Comparison of ENCODE assay signal across 30 mouse cellular contexts in the genomic region with DNA sequence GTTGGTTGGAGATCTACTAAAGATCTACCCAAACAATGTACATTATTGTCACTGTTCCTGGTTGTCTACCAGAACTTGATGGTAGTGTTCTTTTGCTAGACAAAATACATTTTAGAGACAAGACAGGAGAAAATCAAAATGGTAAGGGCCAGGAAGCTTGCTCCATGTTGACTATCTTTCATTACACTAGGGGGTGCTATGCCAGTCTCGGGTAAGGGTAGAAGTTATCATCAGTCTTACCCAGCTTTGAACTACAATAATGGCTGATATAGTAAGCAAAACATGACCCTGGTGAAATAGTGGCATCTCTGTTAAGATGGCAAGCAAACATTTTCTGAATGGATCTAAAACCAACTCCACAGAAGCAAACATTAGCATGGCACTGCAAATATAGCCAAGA. TPM values are rescaled to one million over a fixed set of nuclear protein-coding genes. Genes with fewer than 3 reads are reported as not detected.
DNase-seq lines count a peak whose midpoint lies in the region; ATAC-seq and TF ChIP-seq lines count a peak whose summit lies in the region.
"Had no signal": no experiment of that assay in that cellular context is flagged by ENCODE, and none has a peak within 500 bp of the region (broad histone marks: within the 10 kb centered on the region; RNA-seq: fewer than 3 reads in every experiment).

No protein-coding gene starts in this region.

- H3K4me1 ChIP-seq in CH12.LX (ENCODE audit: control insufficient read depth in 1 of 2, insufficient read depth in 2 of 2) = no peaks in the 10 kb centered on the region
- no peaks in the 10 kb centered on the region for H3K4me1 ChIP-seq in stomach, postnatal 0 days (replicated peaks; ENCODE audit: control insufficient read depth, insufficient read depth)
- H3K4me1 ChIP-seq: embryonic facial prominence, embryonic 13.5 days; embryonic facial prominence, embryonic 15.5 days; forebrain, embryonic 10.5 days; forebrain, embryonic 12.5 days had no signal

- in situ Hi-C loops in CH12.LX (cut with MboI; ENCODE audit: low pct_ligation_motif_present, low pct_unique_long_range_greater_than_20kb, low sequenced_read_pairs) = no loop called here
- in situ Hi-C loops in Patski (cut with MboI; ENCODE audit: low pct_unique_long_range_greater_than_20kb) = no loop called here

- DNase-seq in CH12.LX (ENCODE audit: extremely low read depth) = peak; percentile 1
- no peak for DNase-seq in Patski (ENCODE audit: low read depth, low spot score)
- DNase-seq in stomach, postnatal 0 days (ENCODE audit: low spot score) = no peak
- DNase-seq in embryo, embryonic 10 days (ENCODE audit: low spot score) = no peak
- no peak for DNase-seq in kidney, postnatal 25 days
- DNase-seq: adrenal gland, adult 8-10 months; adrenal gland, postnatal 14 days; adrenal gland, postnatal 36 days; B cell, adult 2 months; cerebellum, adult 11-12 months; cerebellum, adult 2 months; cerebellum, adult 9-10 months; cerebellum, postnatal 10 days; cerebellum, postnatal 25 days; embryo, embryonic 11 days had no signal

- H3K27me3 ChIP-seq in CH12.LX (replicated peaks) (no peaks in the 10 kb centered on the region), Patski (no peaks in the 10 kb centered on the region)
- H3K27me3 ChIP-seq in stomach, postnatal 0 days (ENCODE audit: control insufficient read depth, insufficient read depth, low read length) = no peaks in the 10 kb centered on the region
- H3K27me3 ChIP-seq: embryonic facial prominence, embryonic 13.5 days; embryonic facial prominence, embryonic 15.5 days; forebrain, embryonic 12.5 days had no signal

- peak; percentile 10 to 57; a peak in 2 of 4 replicates for TF ChIP-seq CTCF in CH12.LX (conservative IDR thresholded peaks at IDR 0.05 in 1 of 2, IDR thresholded peaks at IDR 0.05 in 1 of 2; ENCODE audit: low read depth in 2 of 2, low read length in 2 of 2)
- peak; percentile 18 for TF ChIP-seq CTCF in Patski (IDR thresholded peaks at IDR 0.05)
- TF ChIP-seq CTCF in stomach, postnatal 0 days (IDR thresholded peaks at IDR 0.05; ENCODE audit: low read depth) = 0 out of 2 replicates have a peak, but pooled peaks have one; percentile 3

- H3K36me3 ChIP-seq in CH12.LX (replicated peaks in 1 of 2; ENCODE audit: control insufficient read depth in 1 of 2, insufficient read depth in 1 of 2, low read length in 1 of 2) = no peaks in the 10 kb centered on the region
- no peaks in the 10 kb centered on the region for H3K36me3 ChIP-seq in stomach, postnatal 0 days (ENCODE audit: control insufficient read depth, insufficient read depth, low read length)
- H3K36me3 ChIP-seq: embryonic facial prominence, embryonic 13.5 days; embryonic facial prominence, embryonic 15.5 days; forebrain, embryonic 10.5 days; forebrain, embryonic 12.5 days; G1E had no signal

- dilution Hi-C loops in CH12.LX (cut with MboI; ENCODE audit: extremely low pct_ligation_motif_present, extremely low pct_unique_long_range_greater_than_20kb, low sequenced_read_pairs) = no loop called here

- ATAC-seq in Patski = no peak
- ATAC-seq in stomach, postnatal 0 days (ENCODE audit: low FRiP score, low TSS enrichment) = no peak
- no peak for ATAC-seq in megakaryocyte, adult 5-6 weeks (ENCODE audit: poor library complexity, severe bottlenecking)
- ATAC-seq: activated CD4-positive, CD25-positive, alpha-beta regulatory T cell, adult 4 months; CD4-positive, CD25-positive, alpha-beta regulatory T cell, adult 4 months; forebrain, embryonic 14.5 days; forebrain, embryonic 16.5 days had no signal

- POLR2A ChIA-PET in Patski (lab: Charles Lee) = no interaction called here

- no peak overlapping the region for H3K4me2 ChIP-seq in CH12.LX (ENCODE audit: insufficient read depth, low read depth, poor library complexity, severe bottlenecking)
- no peak overlapping the region for H3K4me2 ChIP-seq in stomach, postnatal 0 days (replicated peaks; ENCODE audit: low read depth)
- H3K4me2 ChIP-seq: embryonic facial prominence, embryonic 13.5 days; embryonic facial prominence, embryonic 15.5 days; forebrain, embryonic 12.5 days had no signal

- H3K27ac ChIP-seq in CH12.LX (ENCODE audit: insufficient read depth, low read depth) = no peak overlapping the region
- H3K27ac ChIP-seq in stomach, postnatal 0 days (replicated peaks) = no peak overlapping the region
- H3K27ac ChIP-seq: embryonic facial prominence, embryonic 13.5 days; embryonic facial prominence, embryonic 15.5 days; forebrain, embryonic 10.5 days; forebrain, embryonic 12.5 days had no signal

- H3K4me3 ChIP-seq in CH12.LX (replicated peaks in 1 of 3; ENCODE audit: low read depth in 2 of 3, low read length in 2 of 3, poor library complexity in 1 of 3) = no peak overlapping the region
- no peak overlapping the region for H3K4me3 ChIP-seq in stomach, postnatal 0 days (ENCODE audit: low read depth, low read length)
- H3K4me3 ChIP-seq: embryonic facial prominence, embryonic 13.5 days; embryonic facial prominence, embryonic 15.5 days; erythroblast, embryonic 14.5 days; forebrain, embryonic 10.5 days; forebrain, embryonic 12.5 days had no signal

- no peak for TF ChIP-seq EP300 in CH12.LX (IDR thresholded peaks at IDR 0.05; ENCODE audit: low read length)
- TF ChIP-seq EP300 in stomach, postnatal 0 days (optimal IDR thresholded peaks at IDR 0.05) = no peak

- 73% methylated on average over 1 of the region's 1 CpGs for WGBS in stomach, postnatal 0 days

- TF ChIP-seq POLR2A in CH12.LX (IDR thresholded peaks at IDR 0.05; ENCODE audit: low read depth, low read length) = no peak

- H3K79me2 ChIP-seq in CH12.LX (replicated peaks; ENCODE audit: control insufficient read depth, extremely low read depth, insufficient read depth, poor library complexity, severe bottlenecking) = no peaks in the 10 kb centered on the region

- TF ChIP-seq RAD21 in CH12.LX (IDR thresholded peaks at IDR 0.05; ENCODE audit: low read depth, low read length) = no peak; the same call in none of the 2 replicates

- H3K9me3 ChIP-seq in CH12.LX (replicated peaks; ENCODE audit: low read length) = no peaks in the 10 kb centered on the region
- H3K9me3 ChIP-seq in stomach, postnatal 0 days (ENCODE audit: control insufficient read depth, low read length) = no peaks in the 10 kb centered on the region
- H3K9me3 ChIP-seq: embryonic facial prominence, embryonic 13.5 days; embryonic facial prominence, embryonic 15.5 days; forebrain, embryonic 10.5 days; forebrain, embryonic 12.5 days; G1E had no signal

- CTCF ChIA-PET in Patski (lab: Charles Lee) = interaction anchor here (1.1 kb wide), 1 partner anchor 27 kb away, joined by 4 read pairs; no protein-coding TSS in a partner anchor

- no peak overlapping the region for H3K9ac ChIP-seq in CH12.LX (ENCODE audit: insufficient read depth, low read depth)
- H3K9ac ChIP-seq in stomach, postnatal 0 days (ENCODE audit: low read length) = no peak overlapping the region
- H3K9ac ChIP-seq: embryonic facial prominence, embryonic 13.5 days; embryonic facial prominence, embryonic 15.5 days; forebrain, embryonic 12.5 days had no signal

TF ChIP-seq in CH12.LX, 34 proteins besides CTCF, POLR2A, EP300 and RAD21:
- TF ChIP-seq SMC3 (IDR thresholded peaks at IDR 0.05; ENCODE audit: low read depth, low read length) (peak; percentile 56), POLR2AphosphoS2 (IDR thresholded peaks at IDR 0.05; ENCODE audit: low read depth, low read length) (no peak)

RNA-seq across cellular contexts. Expression of a gene that starts 10.4 kb away (rescaled TPM):
- not detected in 2 replicates for total RNA-seq in CH12.LX (2012; rRNA removed)
- total RNA-seq in CH12.LX (2014; rRNA removed) = not detected in 2 replicates
- polyA plus RNA-seq in CH12.LX (2012; ENCODE audit: insufficient read length, low read depth) = not detected in 2 replicates
- not detected for polyA plus RNA-seq in Patski (2021)
- polyA plus RNA-seq in stomach, postnatal 0 days (2015; fragmentation: Nextera tagmentation; extraction: Ambion mirVana) = 9.5 and 10.8 TPM in 2 replicates
- not detected in 2 replicates for total RNA-seq in megakaryocyte, adult 5-6 weeks (2015)
- total RNA-seq in megakaryocyte, adult 5-6 weeks (2017) = not detected in 2 replicates
- total RNA-seq: adrenal gland, adult 18-20 months; adrenal gland, adult 8-10 months; adrenal gland, postnatal 14 days; adrenal gland, postnatal 36 days had no signal
- polyA plus RNA-seq: activated CD4-positive, CD25-positive, alpha-beta regulatory T cell, adult 4 months; CD4-positive, CD25-positive, alpha-beta regulatory T cell, adult 4 months; cerebellum, adult 2 months; cortical plate, adult 2 months; embryonic facial prominence, embryonic 11.5 days; erythroblast, embryonic 14.5 days; forebrain, embryonic 10.5 days; forebrain, embryonic 12.5 days; forebrain, embryonic 14.5 days; forebrain, embryonic 16.5 days; frontal cortex, adult 2 months; G1E had no signal

RNA-seq across cellular contexts. Expression of a gene that starts 54.4 kb away (rescaled TPM):
- total RNA-seq in CH12.LX (2012; rRNA removed) (not detected in 2 replicates), CH12.LX (2014; rRNA removed) (not detected in 2 replicates)
- polyA plus RNA-seq in CH12.LX (2012; ENCODE audit: insufficient read length, low read depth) (not detected in 2 replicates), Patski (2021) (not detected)
- 0.84 and 1.7 TPM in 2 replicates for polyA plus RNA-seq in stomach, postnatal 0 days (2015; fragmentation: Nextera tagmentation; extraction: Ambion mirVana)
- not detected in 2 replicates for total RNA-seq in megakaryocyte, adult 5-6 weeks (2015)
- total RNA-seq in megakaryocyte, adult 5-6 weeks (2017) = not detected in 2 replicates
- total RNA-seq: adrenal gland, adult 18-20 months; adrenal gland, adult 8-10 months; adrenal gland, postnatal 14 days; adrenal gland, postnatal 36 days had no signal
- polyA plus RNA-seq: activated CD4-positive, CD25-positive, alpha-beta regulatory T cell, adult 4 months; CD4-positive, CD25-positive, alpha-beta regulatory T cell, adult 4 months; cerebellum, adult 2 months; cortical plate, adult 2 months; embryonic facial prominence, embryonic 11.5 days; erythroblast, embryonic 14.5 days; forebrain, embryonic 10.5 days; forebrain, embryonic 12.5 days; forebrain, embryonic 14.5 days; forebrain, embryonic 16.5 days; frontal cortex, adult 2 months; G1E had no signal

Comparison
In these comparisons a context has a peak if more than half of its experiments do, and no peak if none do; other contexts are left out.
1. RNA of a gene that starts 10.4 kb away (polyA plus RNA-seq): 9.5 to 10.8 TPM in stomach, postnatal 0 days; not detected in CH12.LX and not detected in Patski (single experiment); every median in the first group is over 10 times any median in the second.
2. Peak in every context shown above with its lines, with median percentiles within 50 percentile points of each other: CTCF ChIP-seq.